16 mouse cellular contexts compared by ENCODE assay signal in the genomic region with DNA sequence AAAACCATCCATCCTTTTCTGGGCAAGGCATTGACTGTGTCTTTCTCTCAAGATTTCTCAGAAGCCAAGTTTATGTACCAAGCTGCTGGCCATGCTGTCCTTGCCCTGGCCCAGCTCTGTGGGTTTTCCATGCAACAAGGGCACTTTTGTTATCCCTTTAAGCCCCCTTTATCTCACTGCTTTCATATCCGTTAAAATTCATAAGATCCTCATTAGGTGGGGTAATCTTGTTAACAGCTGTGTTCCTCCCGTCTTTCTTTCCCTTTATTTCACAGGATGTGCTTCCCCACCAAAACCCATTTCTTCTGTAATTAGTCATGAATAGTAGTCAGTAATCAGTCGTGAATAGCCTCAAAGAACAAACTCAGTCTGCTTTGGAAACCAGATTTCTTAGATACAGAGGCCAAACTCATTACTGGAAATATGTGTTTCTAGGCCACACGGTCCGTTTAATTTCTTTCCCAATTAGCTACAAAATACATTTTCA. TPM values are rescaled to one million over a fixed set of nuclear protein-coding genes. Genes with fewer than 3 reads are reported as not detected.
DNase-seq lines count a peak whose midpoint lies in the region; ATAC-seq and TF ChIP-seq lines count a peak whose summit lies in the region.
"Had no signal": no experiment of that assay in that cellular context is flagged by ENCODE, and none has a peak within 500 bp of the region (broad histone marks: within the 10 kb centered on the region; RNA-seq: fewer than 3 reads in every experiment).

No protein-coding gene starts in this region.

- peaks cover 11% of the 10 kb centered on the region for H3K4me1 ChIP-seq in forebrain, postnatal 0 days (ENCODE audit: insufficient read depth)
- peaks cover 12% of the 10 kb centered on the region; the same call in 1 of the 2 replicates for H3K4me1 ChIP-seq in midbrain, embryonic 15.5 days

- no peak overlapping the region for H3K4me3 ChIP-seq in forebrain, postnatal 0 days (ENCODE audit: low read depth, low read length)
- no peak overlapping the region for H3K4me3 ChIP-seq in midbrain, embryonic 15.5 days
- H3K4me3 ChIP-seq: embryonic facial prominence, embryonic 13.5 days; limb, embryonic 10.5 days had no signal

- no peak for DNase-seq in frontal cortex, postnatal 14 days (ENCODE audit: low spot score in 2 of 2)
- DNase-seq in brain, adult 2 months (ENCODE audit: low read depth, low spot score), result peak; percentile 21
- peak; percentile 36 for DNase-seq in forebrain, postnatal 0 days
- no peak for DNase-seq in adipocyte (ENCODE audit: low spot score)
- DNase-seq in c-Kit-positive CD71-positive TER-119-positive erythroid progenitor cells, embryonic 14.5 days (ENCODE audit: low spot score), result no peak
- DNase-seq in heart, postnatal 10 days, result no peak
- DNase-seq: adrenal gland, postnatal 36 days; heart, postnatal 4 days; kidney, adult 9 months had no signal

- H3K27ac ChIP-seq in forebrain, postnatal 0 days (ENCODE audit: low read depth, low read length), result peak overlapping the region; percentile 42; the same call in 1 of the 2 replicates
- no peak overlapping the region for H3K27ac ChIP-seq in midbrain, embryonic 15.5 days
- H3K27ac ChIP-seq: embryonic facial prominence, embryonic 13.5 days; liver, embryonic 14.5 days had no signal

- no peak overlapping the region for H3K4me2 ChIP-seq in forebrain, postnatal 0 days (ENCODE audit: low read depth)
- H3K4me2 ChIP-seq in midbrain, embryonic 15.5 days, result no peak overlapping the region
- H3K4me2 ChIP-seq: embryonic facial prominence, embryonic 13.5 days had no signal

- no peaks in the 10 kb centered on the region for H3K27me3 ChIP-seq in forebrain, postnatal 0 days (ENCODE audit: insufficient read depth, low read length)
- H3K27me3 ChIP-seq in midbrain, embryonic 15.5 days (replicated peaks), result peaks cover 4% of the 10 kb centered on the region; the same call in 1 of the 2 replicates
- H3K27me3 ChIP-seq: embryonic facial prominence, embryonic 13.5 days had no signal

- 9% methylated on average over 5 of the region's 5 CpGs for WGBS in forebrain, postnatal 0 days
- WGBS in midbrain, embryonic 15.5 days, result 17% methylated on average over 5 of the region's 5 CpGs

- no peak overlapping the region for H3K9ac ChIP-seq in forebrain, postnatal 0 days
- no peak overlapping the region for H3K9ac ChIP-seq in midbrain, embryonic 15.5 days
- H3K9ac ChIP-seq: embryonic facial prominence, embryonic 13.5 days; liver, embryonic 14.5 days had no signal

- peak; percentile 27; the same call in 1 of the 2 replicates for ATAC-seq in frontal cortex, adult (ENCODE audit: low TSS enrichment)
- ATAC-seq in forebrain, postnatal 0 days, result peak; percentile 71
- peak; percentile 78 for ATAC-seq in midbrain, embryonic 15.5 days (replicated peaks)

- intact Hi-C loops in heart, postnatal 10 days (cut with DNase I), result no loop called here

- TF ChIP-seq CTCF in forebrain, postnatal 0 days (IDR thresholded peaks at IDR 0.05; ENCODE audit: low read depth), result no peak

- H3K36me3 ChIP-seq in forebrain, postnatal 0 days (ENCODE audit: insufficient read depth), result no peaks in the 10 kb centered on the region
- H3K36me3 ChIP-seq in midbrain, embryonic 15.5 days (replicated peaks), result no peaks in the 10 kb centered on the region
- H3K36me3 ChIP-seq: embryonic facial prominence, embryonic 13.5 days; limb, embryonic 10.5 days had no signal

- H3K9me3 ChIP-seq in forebrain, postnatal 0 days (ENCODE audit: low read length), result no peaks in the 10 kb centered on the region
- H3K9me3 ChIP-seq in midbrain, embryonic 15.5 days, result no peaks in the 10 kb centered on the region
- H3K9me3 ChIP-seq: embryonic facial prominence, embryonic 13.5 days; limb, embryonic 10.5 days had no signal

RNA-seq across cellular contexts. Expression of a gene that starts 12.5 kb away (rescaled TPM):
- 1.5 TPM in 1 of 2 replicates, not detected in the other for total RNA-seq in forebrain, postnatal 0 days (2014; rRNA removed)
- 0.08 and 0.19 TPM in 2 replicates for polyA plus RNA-seq in forebrain, postnatal 0 days (2015; fragmentation: Nextera tagmentation; extraction: Ambion mirVana)
- polyA plus RNA-seq in midbrain, embryonic 15.5 days (2015; fragmentation: Nextera tagmentation; extraction: Ambion mirVana), result not detected in 2 replicates
- total RNA-seq in heart, postnatal 10 days (2021), result under 1 TPM; 0.30 to 0.38 TPM
- total RNA-seq: adrenal gland, postnatal 36 days had no signal
- polyA plus RNA-seq: cerebellum, adult 2 months; embryonic facial prominence, embryonic 13.5 days; limb, embryonic 10.5 days; liver, embryonic 14.5 days had no signal

RNA-seq across cellular contexts. Expression of a gene that starts 16.0 kb away (rescaled TPM):
- 0.15 TPM in 1 of 2 replicates, not detected in the other for total RNA-seq in forebrain, postnatal 0 days (2014; rRNA removed)
- polyA plus RNA-seq in forebrain, postnatal 0 days (2015; fragmentation: Nextera tagmentation; extraction: Ambion mirVana), result 0.04 TPM in 1 of 2 replicates, not detected in the other
- polyA plus RNA-seq in midbrain, embryonic 15.5 days (2015; fragmentation: Nextera tagmentation; extraction: Ambion mirVana), result not detected in 2 replicates
- total RNA-seq in heart, postnatal 10 days (2021), result under 1 TPM; 0.07 to 0.12 TPM
- polyA plus RNA-seq: cerebellum, adult 2 months; limb, embryonic 10.5 days had no signal

RNA-seq across cellular contexts. Expression of a gene that starts 44.3 kb away (rescaled TPM):
- total RNA-seq in forebrain, postnatal 0 days (2014; rRNA removed), result 133 and 144 TPM in 2 replicates
- polyA plus RNA-seq in forebrain, postnatal 0 days (2015; fragmentation: Nextera tagmentation; extraction: Ambion mirVana), result 127 and 171 TPM in 2 replicates
- 21.7 and 30.7 TPM in 2 replicates for polyA plus RNA-seq in midbrain, embryonic 15.5 days (2015; fragmentation: Nextera tagmentation; extraction: Ambion mirVana)
- under 1 TPM; 0.19 to 0.45 TPM for total RNA-seq in heart, postnatal 10 days (2021)

RNA-seq across cellular contexts. Expression of a gene that starts 46.1 kb away (rescaled TPM):
- total RNA-seq in forebrain, postnatal 0 days (2014; rRNA removed), result 0.24 TPM in 1 of 2 replicates, not detected in the other
- not detected in 2 replicates for polyA plus RNA-seq in forebrain, postnatal 0 days (2015; fragmentation: Nextera tagmentation; extraction: Ambion mirVana)
- polyA plus RNA-seq in midbrain, embryonic 15.5 days (2015; fragmentation: Nextera tagmentation; extraction: Ambion mirVana), result not detected in 2 replicates
- total RNA-seq in heart, postnatal 10 days (2021), result not detected
- total RNA-seq: adrenal gland, postnatal 36 days; layer of hippocampus, adult 8-10 months had no signal
- polyA plus RNA-seq: cerebellum, adult 2 months; embryonic facial prominence, embryonic 13.5 days; limb, embryonic 10.5 days had no signal

RNA-seq across cellular contexts. Expression of a gene that starts 55.5 kb away (rescaled TPM):
- 12.6 and 14.6 TPM in 2 replicates for total RNA-seq in forebrain, postnatal 0 days (2014; rRNA removed)
- polyA plus RNA-seq in forebrain, postnatal 0 days (2015; fragmentation: Nextera tagmentation; extraction: Ambion mirVana), result 12.2 and 17.4 TPM in 2 replicates
- 10.6 and 10.8 TPM in 2 replicates for polyA plus RNA-seq in midbrain, embryonic 15.5 days (2015; fragmentation: Nextera tagmentation; extraction: Ambion mirVana)
- 10 to 100 TPM; 14.9 to 17.2 TPM for total RNA-seq in heart, postnatal 10 days (2021)

Comparison
In these comparisons a context has a peak if more than half of its experiments do, and no peak if none do; other contexts are left out.
1. ATAC-seq: peak in every context shown above with its lines; median percentile 78 in midbrain, embryonic 15.5 days; 71 in forebrain, postnatal 0 days; 27 in frontal cortex, adult.
2. DNase-seq: peak in brain, adult 2 months (single experiment) and forebrain, postnatal 0 days (single experiment); none in frontal cortex, postnatal 14 days (0 of 2), adipocyte (single experiment), c-Kit-positive CD71-positive TER-119-positive erythroid progenitor cells, embryonic 14.5 days (single experiment) and heart, postnatal 10 days (0 of 2).
3. RNA of a gene that starts 44.3 kb away (total RNA-seq): 133 to 144 TPM in forebrain, postnatal 0 days; 0.19 to 0.45 TPM in heart, postnatal 10 days; every median in the first group is over 10 times any median in the second.